13 mouse cellular contexts compared by ENCODE assay signal in the genomic region with DNA sequence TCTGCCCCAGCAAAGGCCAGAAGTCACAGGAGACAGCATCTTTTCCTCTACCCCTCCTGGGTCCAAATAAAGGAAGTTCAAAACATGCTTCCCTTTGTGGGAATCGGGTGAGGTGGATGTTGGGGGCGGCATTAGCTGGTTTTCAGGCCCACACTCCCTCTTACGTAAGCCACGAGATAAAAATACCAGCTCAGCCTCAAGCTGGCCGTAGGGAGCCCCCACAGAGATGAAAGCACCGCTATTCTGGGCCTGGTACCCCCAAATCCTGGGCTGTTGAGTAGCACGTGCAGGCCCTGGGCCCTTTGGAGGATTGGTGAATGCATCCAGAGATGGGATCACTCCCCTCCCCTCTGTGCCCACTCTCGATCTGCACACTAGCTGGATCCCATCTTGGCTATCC. TPM values are rescaled to one million over a fixed set of nuclear protein-coding genes. Genes with fewer than 3 reads are reported as not detected.
A peak's percentile ranks its signal among the peaks of the same experiment; 100 is the strongest.
DNase-seq lines count a peak whose midpoint lies in the region; ATAC-seq lines count a peak whose summit lies in the region.
"Had no signal": no experiment of that assay in that cellular context is flagged by ENCODE, and none has a peak within 500 bp of the region (broad histone marks: within the 10 kb centered on the region; RNA-seq: fewer than 3 reads in every experiment).

No protein-coding gene starts in this region.

- no peak overlapping the region for H3K9ac ChIP-seq in hindbrain, embryonic 12.5 days
- H3K9ac ChIP-seq in hindbrain, embryonic 11.5 days (ENCODE audit: low read depth, low read length) = no peak overlapping the region
- peak overlapping the region; percentile 6; the same call in 1 of the 2 replicates for H3K9ac ChIP-seq in midbrain, embryonic 14.5 days (replicated peaks; ENCODE audit: low read length)
- H3K9ac ChIP-seq: liver, embryonic 14.5 days had no signal

- no peaks in the 10 kb centered on the region for H3K27me3 ChIP-seq in hindbrain, embryonic 12.5 days
- no peaks in the 10 kb centered on the region for H3K27me3 ChIP-seq in hindbrain, embryonic 11.5 days (ENCODE audit: control insufficient read depth, insufficient read depth, low read length)
- no peaks in the 10 kb centered on the region for H3K27me3 ChIP-seq in embryonic facial prominence, embryonic 10.5 days (replicated peaks; ENCODE audit: low read depth, poor library complexity, severe bottlenecking)
- no peaks in the 10 kb centered on the region for H3K27me3 ChIP-seq in midbrain, embryonic 14.5 days (ENCODE audit: control insufficient read depth, insufficient read depth, low read length)

- no peak for ATAC-seq in hindbrain, embryonic 12.5 days (ENCODE audit: low FRiP score)
- no peak for ATAC-seq in hindbrain, embryonic 11.5 days (ENCODE audit: low FRiP score)
- no peak for ATAC-seq in midbrain, embryonic 14.5 days (ENCODE audit: low FRiP score, low TSS enrichment)
- no peak for ATAC-seq in cerebellum, adult (ENCODE audit: insufficient number of reproducible peaks, low FRiP score, low TSS enrichment)
- no peak for ATAC-seq in inflammation-experienced regulatory T-cells, adult 6 months
- no peak for ATAC-seq in CD4-positive, CD25-positive, alpha-beta regulatory T cell, adult 4 months

- no peak overlapping the region for H3K4me2 ChIP-seq in hindbrain, embryonic 12.5 days (replicated peaks)
- no peak overlapping the region for H3K4me2 ChIP-seq in hindbrain, embryonic 11.5 days (replicated peaks; ENCODE audit: low read depth, low read length)
- H3K4me2 ChIP-seq in midbrain, embryonic 14.5 days (ENCODE audit: low read length) = no peak overlapping the region

- H3K9me3 ChIP-seq in hindbrain, embryonic 12.5 days (replicated peaks) = no peaks in the 10 kb centered on the region
- H3K9me3 ChIP-seq in hindbrain, embryonic 11.5 days (ENCODE audit: control insufficient read depth, low read length) = no peaks in the 10 kb centered on the region
- no peaks in the 10 kb centered on the region for H3K9me3 ChIP-seq in embryonic facial prominence, embryonic 10.5 days
- no peaks in the 10 kb centered on the region for H3K9me3 ChIP-seq in midbrain, embryonic 14.5 days (ENCODE audit: control insufficient read depth, low read length)
- H3K9me3 ChIP-seq: megakaryocyte, embryonic 14.5 days had no signal

- peaks cover 46% of the 10 kb centered on the region for H3K4me1 ChIP-seq in hindbrain, embryonic 12.5 days
- H3K4me1 ChIP-seq in hindbrain, embryonic 11.5 days (replicated peaks; ENCODE audit: control insufficient read depth, insufficient read depth, low read length) = peaks cover 14% of the 10 kb centered on the region
- H3K4me1 ChIP-seq in embryonic facial prominence, embryonic 10.5 days = peaks cover 62% of the 10 kb centered on the region
- peaks cover 24% of the 10 kb centered on the region for H3K4me1 ChIP-seq in midbrain, embryonic 14.5 days (ENCODE audit: control insufficient read depth, insufficient read depth, low read length)

- H3K27ac ChIP-seq in hindbrain, embryonic 12.5 days = peak overlapping the region; percentile 30; the same call in 1 of the 2 replicates
- H3K27ac ChIP-seq in hindbrain, embryonic 11.5 days (ENCODE audit: low read depth, low read length) = no peak overlapping the region
- H3K27ac ChIP-seq in embryonic facial prominence, embryonic 10.5 days (replicated peaks) = peak overlapping the region; percentile 21; the same call in 1 of the 2 replicates
- peak overlapping the region; percentile 61; the same call in 1 of the 2 replicates for H3K27ac ChIP-seq in midbrain, embryonic 14.5 days (replicated peaks; ENCODE audit: low read depth, low read length)
- H3K27ac ChIP-seq: heart, adult 2 months; liver, embryonic 14.5 days had no signal

- peaks cover 40% of the 10 kb centered on the region for H3K36me3 ChIP-seq in hindbrain, embryonic 12.5 days
- H3K36me3 ChIP-seq in hindbrain, embryonic 11.5 days (ENCODE audit: control insufficient read depth, insufficient read depth, low read length) = 0 out of 2 replicates have a peak, but pooled peaks cover 7% of the 10 kb centered on the region
- H3K36me3 ChIP-seq in embryonic facial prominence, embryonic 10.5 days (replicated peaks) = peaks cover 100% of the 10 kb centered on the region
- H3K36me3 ChIP-seq in midbrain, embryonic 14.5 days (ENCODE audit: control insufficient read depth, insufficient read depth, low read length) = peaks cover 31% of the 10 kb centered on the region

- WGBS in hindbrain, embryonic 12.5 days = 67% methylated on average over 8 of the region's 8 CpGs
- WGBS in hindbrain, embryonic 11.5 days = 70% methylated on average over 8 of the region's 8 CpGs
- 69% methylated on average over 8 of the region's 8 CpGs for WGBS in embryonic facial prominence, embryonic 10.5 days
- 52% methylated on average over 8 of the region's 8 CpGs for WGBS in midbrain, embryonic 14.5 days

- H3K4me3 ChIP-seq in hindbrain, embryonic 12.5 days = no peak overlapping the region
- no peak overlapping the region for H3K4me3 ChIP-seq in hindbrain, embryonic 11.5 days (ENCODE audit: low read depth, low read length)
- no peak overlapping the region for H3K4me3 ChIP-seq in embryonic facial prominence, embryonic 10.5 days
- H3K4me3 ChIP-seq in midbrain, embryonic 14.5 days (replicated peaks; ENCODE audit: low read depth, low read length) = no peak overlapping the region
- H3K4me3 ChIP-seq: heart, adult 2 months; megakaryocyte, embryonic 14.5 days had no signal

- no peak for DNase-seq in hindbrain, embryonic 11.5 days (ENCODE audit: low spot score)
- no peak for DNase-seq in embryonic facial prominence, embryonic 10.5 days (ENCODE audit: low spot score)
- peak; percentile 49 to 71 for DNase-seq in layer of hippocampus, adult 18-20 months (ENCODE audit: low spot score in 2 of 2)
- no peak for DNase-seq in midbrain, embryonic 14.5 days
- DNase-seq: cerebellum, postnatal 10 days; heart, adult 2 months had no signal

RNA-seq across cellular contexts. Expression of a gene that starts 32.5 kb away (rescaled TPM):
- polyA plus RNA-seq in hindbrain, embryonic 12.5 days (2016; fragmentation: Nextera tagmentation; extraction: Ambion mirVana) = 61.0 and 62.7 TPM in 2 replicates
- 41.9 and 42.5 TPM in 2 replicates for polyA plus RNA-seq in hindbrain, embryonic 11.5 days (2014; fragmentation: Nextera tagmentation; extraction: Ambion mirVana)
- 44.3 and 49.5 TPM in 2 replicates for polyA plus RNA-seq in embryonic facial prominence, embryonic 10.5 days (2016; fragmentation: Nextera tagmentation; extraction: Ambion mirVana)
- 10 to 100 TPM; 39.1 to 41.8 TPM for total RNA-seq in layer of hippocampus, adult 18-20 months (2021)
- 51.7 and 69.2 TPM in 2 replicates for polyA plus RNA-seq in midbrain, embryonic 14.5 days (2014; fragmentation: Nextera tagmentation; extraction: Ambion mirVana)
- not detected for polyA plus RNA-seq in inflammation-experienced regulatory T-cells, adult 6 months (2017; shearing (Covaris generic))
- polyA plus RNA-seq in CD4-positive, CD25-positive, alpha-beta regulatory T cell, adult 4 months (2017; shearing (Covaris generic)) = not detected
- total RNA-seq: neutrophil, adult 5-6 weeks had no signal

Comparison
In these comparisons a context has a peak if more than half of its experiments do, and no peak if none do; other contexts are left out.
1. DNase-seq: peak in layer of hippocampus, adult 18-20 months (2 of 2); none in hindbrain, embryonic 11.5 days (single experiment), embryonic facial prominence, embryonic 10.5 days (single experiment) and midbrain, embryonic 14.5 days (single experiment).
2. RNA of a gene that starts 32.5 kb away (polyA plus RNA-seq): 51.7 to 69.2 TPM in midbrain, embryonic 14.5 days, 61.0 to 62.7 TPM in hindbrain, embryonic 12.5 days, 44.3 to 49.5 TPM in embryonic facial prominence, embryonic 10.5 days and 41.9 to 42.5 TPM in hindbrain, embryonic 11.5 days; not detected in CD4-positive, CD25-positive, alpha-beta regulatory T cell, adult 4 months and not detected in inflammation-experienced regulatory T-cells, adult 6 months; every median in the first group is over 10 times any median in the second.